Mouse (Mus musculus) embryonic facial prominence, embryonic 14.5 days (tissue): Measurements from ENCODE around the gene Hs3st3a1. TPM values are rescaled to one million over a fixed set of nuclear protein-coding genes. Genes with fewer than 3 reads are reported as not detected.

Source experiments
- ATAC-seq: fragments of 200-750 bp; cut with Nextera tagmentation; 2 replicates; pipeline ENCODE4 v1.8.0; 2017; ENCODE audit warnings: low read depth, moderate number of reproducible peaks, moderate TSS enrichment
- DNase-seq: peaks from one replicate; pipeline ENCODE4 v3.0.0-alpha.2; 2015; ENCODE audit warnings: low spot score
- H3K27ac ChIP-seq: fragments of 300-500 bp; sonication (generic); replicated peaks from 2 replicates; pipeline ENCODE4 v1.5.1; 2014; ENCODE audit warnings: low read depth, mild to moderate bottlenecking, low read length, moderate library complexity
- H3K27me3 ChIP-seq: fragments of 300-500 bp; sonication (generic); replicated peaks from 2 replicates; pipeline ENCODE4 v1.6.1; 2014; ENCODE audit warnings: low read length; ENCODE audit not compliant: control insufficient read depth, insufficient read depth
- H3K36me3 ChIP-seq: fragments of 300-500 bp; sonication (generic); 2 replicates; pipeline ENCODE4 v1.6.1; 2014; ENCODE audit warnings: low read length, mixed read lengths; ENCODE audit not compliant: control insufficient read depth, insufficient read depth
- H3K4me1 ChIP-seq: fragments of 300-500 bp; sonication (generic); 2 replicates; pipeline ENCODE4 v1.6.1; 2014; ENCODE audit warnings: antibody characterized with exemption, low read length; ENCODE audit not compliant: control insufficient read depth, insufficient read depth
- H3K4me2 ChIP-seq: fragments of 300-500 bp; sonication (generic); 2 replicates; pipeline ENCODE4 v1.6.1; 2014; ENCODE audit warnings: low read depth, mild to moderate bottlenecking, low read length, moderate library complexity, mixed read lengths
- H3K4me3 ChIP-seq: fragments of 300-500 bp; sonication (generic); 2 replicates; pipeline ENCODE4 v1.5.1; 2014; ENCODE audit warnings: low read depth, mild to moderate bottlenecking, low read length
- H3K9ac ChIP-seq: fragments of 300-500 bp; sonication (generic); 2 replicates; pipeline ENCODE4 v1.6.1; 2014; ENCODE audit warnings: low read depth, mild to moderate bottlenecking, low read length, moderate library complexity, mixed read lengths
- H3K9me3 ChIP-seq: fragments of 300-500 bp; sonication (generic); 2 replicates; pipeline ENCODE4 v1.6.1; 2016; ENCODE audit warnings: low read length; ENCODE audit not compliant: control insufficient read depth
- WGBS: fragments of 180-500 bp; shearing (Covaris S2); extraction: QIAGEN DNeasy Blood & Tissue Kit; methylation state at CpG from one replicate; pipeline ENCODE4 v1.1.7; 2014; 5-methylcytosine and 5-hydroxymethylcytosine counted together
- polyA plus RNA-seq: library from polyadenylated mRNA; unstranded; fragments of >200 nt; fragmentation: Nextera tagmentation; extraction: Ambion mirVana; gene quantifications from 2 replicates; pipeline ENCODE4 v1.2.1, GENCODE M21; 2014

Hs3st3a1 gene
- polyA plus RNA-seq, 1 experiment from 2014 or later: 2.5 TPM

- WGBS: 17% methylated on average over 8 of the region's 8 CpGs
- Histone ChIP-seq H3K27ac (no peak overlapping the region), H3K9me3 (no peaks in the 10 kb centered on the region), H3K4me2 (no peak overlapping the region), H3K36me3 (no peaks in the 10 kb centered on the region), H3K27me3 (no peaks in the 10 kb centered on the region; the same call in none of the 2 replicates), H3K9ac (no peak overlapping the region), H3K4me1 (peaks cover 11% of the 10 kb centered on the region), H3K4me3 (no peak overlapping the region)
- DNase-seq (peak; percentile 35), ATAC-seq (no peak)
Measured at GRCm38 (mm10) chr11:64549955-64550354, 114.8 kb downstream of the Hs3st3a1 start.

GRCm38 (mm10) chr11:64558282-64558681, 123.2 kb downstream of the Hs3st3a1 start:
- Histone ChIP-seq H3K4me3 (no peak overlapping the region), H3K4me1 (no peaks in the 10 kb centered on the region), H3K4me2 (no peak overlapping the region), H3K36me3 (no peaks in the 10 kb centered on the region), H3K9me3 (no peaks in the 10 kb centered on the region), H3K27ac (no peak overlapping the region), H3K9ac (no peak overlapping the region), H3K27me3 (no peaks in the 10 kb centered on the region; the same call in 1 of the 2 replicates)
- no peak for ATAC-seq
- WGBS: 82% methylated on average over 2 of the region's 2 CpGs
- DNase-seq: no peak

- no peaks in the 10 kb centered on the region for H3K9me3 ChIP-seq
- H3K4me3 ChIP-seq: no peak overlapping the region
- ATAC-seq (no peak), DNase-seq (peak; percentile 46)
- no peak overlapping the region for H3K9ac ChIP-seq
- H3K27ac ChIP-seq: no peak overlapping the region
- H3K27me3 ChIP-seq: no peaks in the 10 kb centered on the region
- H3K4me1 ChIP-seq: no peaks in the 10 kb centered on the region
- H3K4me2 ChIP-seq: no peak overlapping the region
- H3K36me3 ChIP-seq: no peaks in the 10 kb centered on the region
- WGBS: 42% methylated on average over 1 of the region's 1 CpGs
Measured at GRCm38 (mm10) chr11:64559388-64559787, 124.3 kb downstream of the Hs3st3a1 start.

DNA sequence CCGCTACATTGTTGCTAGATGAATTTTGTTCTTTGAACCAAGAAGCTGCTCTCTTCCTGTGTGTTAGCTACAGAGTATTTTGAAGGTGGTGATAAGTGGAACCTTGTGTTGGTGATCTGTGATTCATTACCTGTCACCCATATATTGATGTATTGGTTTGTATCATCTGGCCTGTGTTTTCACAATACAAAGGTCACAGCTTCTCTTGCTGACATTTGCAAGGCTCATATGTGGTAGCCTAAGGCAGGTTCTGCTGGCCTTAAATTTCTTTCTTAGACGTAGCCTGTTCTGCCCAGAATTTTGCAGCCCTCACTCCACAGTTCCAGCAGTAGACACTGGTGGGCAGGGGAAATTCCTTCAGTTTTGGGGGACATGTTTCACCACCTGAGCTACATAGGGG, 125.3 kb downstream of the Hs3st3a1 start:
- Histone ChIP-seq H3K4me1 (no peaks in the 10 kb centered on the region), H3K4me3 (no peak overlapping the region), H3K9ac (no peak overlapping the region), H3K9me3 (no peaks in the 10 kb centered on the region), H3K27ac (no peak overlapping the region), H3K4me2 (no peak overlapping the region), H3K36me3 (no peaks in the 10 kb centered on the region), H3K27me3 (no peaks in the 10 kb centered on the region)
- 69% methylated on average over 2 of the region's 2 CpGs for WGBS
- ATAC-seq (no peak), DNase-seq (no peak)

DNA sequence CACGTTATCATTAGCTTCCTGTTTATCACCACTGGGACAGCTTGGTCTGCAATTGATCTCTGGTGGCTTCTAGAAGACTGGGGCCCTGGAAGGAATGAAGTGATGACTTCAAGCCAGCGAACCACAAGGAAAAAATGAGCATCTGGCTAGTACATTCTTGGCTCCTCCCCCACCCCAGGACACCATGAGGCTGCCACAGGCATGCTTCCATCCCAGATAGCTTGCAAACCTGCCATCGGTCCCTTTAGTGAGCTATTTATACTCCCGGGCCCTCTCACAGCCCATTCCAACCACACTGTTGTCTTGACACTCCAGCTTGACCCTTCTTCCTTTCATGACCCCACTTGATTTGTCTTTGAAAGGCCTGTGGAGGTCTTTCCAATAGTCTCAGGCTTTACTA, 127.6 kb downstream of the Hs3st3a1 start:
- 38% methylated on average over 4 of the region's 4 CpGs for WGBS

More for the DNA sequence above, 127.6 kb downstream of the Hs3st3a1 start:
- no peak overlapping the region for H3K27ac ChIP-seq
- no peaks in the 10 kb centered on the region for H3K9me3 ChIP-seq
- H3K4me2 ChIP-seq: no peak overlapping the region
- no peak overlapping the region for H3K9ac ChIP-seq
- ATAC-seq (no peak), DNase-seq (no peak)
- H3K36me3 ChIP-seq: no peaks in the 10 kb centered on the region
- H3K27me3 ChIP-seq: no peaks in the 10 kb centered on the region
- no peak overlapping the region for H3K4me3 ChIP-seq
- H3K4me1 ChIP-seq: no peaks in the 10 kb centered on the region

Other genes with a start within 250 kb of the Hs3st3a1 start
- 0.95 and 1.8 TPM in 2 replicates for gene F930015N05Rik, start 1.3 kb downstream of the Hs3st3a1 start, polyA plus RNA-seq